Mouse (Mus musculus): ENCODE measurements around the gene Epb41l5. TPM values are rescaled to one million over a fixed set of nuclear protein-coding genes. Genes with fewer than 3 reads are reported as not detected.

The Epb41l5 gene
- polyA plus RNA-seq, 1 experiment from 2014 or later, result 25.7 TPM

DNA sequence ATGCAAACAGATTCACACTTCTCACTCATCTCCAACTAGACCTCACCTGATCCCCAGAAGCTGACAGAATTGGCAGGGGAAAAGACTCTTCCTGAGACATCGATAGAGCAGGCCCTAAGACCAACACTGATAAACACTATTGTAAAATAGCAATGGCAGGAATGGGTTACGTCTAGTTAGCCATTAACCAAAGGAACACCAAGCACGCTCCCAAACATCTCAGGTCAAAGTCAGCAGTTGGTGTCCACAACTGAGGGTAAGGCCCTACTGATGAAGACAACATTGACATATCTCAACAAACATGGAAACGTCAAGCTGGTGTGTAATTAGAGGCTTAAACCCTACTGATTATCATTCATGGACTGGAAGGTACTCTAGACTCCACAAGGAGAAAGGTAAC lies 83.3 kb downstream of the Epb41l5 start:
- Histone ChIP-seq H3K4me1 (no peaks in the 10 kb centered on the region), H3K27ac (replicated peaks) (no peak overlapping the region), H3K9me3 (no peaks in the 10 kb centered on the region), H3K4me3 (no peak overlapping the region), H3K36me3 (replicated peaks) (peaks cover 45% of the 10 kb centered on the region), H3K27me3 (replicated peaks; ENCODE audit: low read depth, poor library complexity, severe bottlenecking) (no peaks in the 10 kb centered on the region)
- DNase-seq (ENCODE audit: low spot score), result no peak
- 93% methylated on average over 4 of the region's 4 CpGs for WGBS

DNA sequence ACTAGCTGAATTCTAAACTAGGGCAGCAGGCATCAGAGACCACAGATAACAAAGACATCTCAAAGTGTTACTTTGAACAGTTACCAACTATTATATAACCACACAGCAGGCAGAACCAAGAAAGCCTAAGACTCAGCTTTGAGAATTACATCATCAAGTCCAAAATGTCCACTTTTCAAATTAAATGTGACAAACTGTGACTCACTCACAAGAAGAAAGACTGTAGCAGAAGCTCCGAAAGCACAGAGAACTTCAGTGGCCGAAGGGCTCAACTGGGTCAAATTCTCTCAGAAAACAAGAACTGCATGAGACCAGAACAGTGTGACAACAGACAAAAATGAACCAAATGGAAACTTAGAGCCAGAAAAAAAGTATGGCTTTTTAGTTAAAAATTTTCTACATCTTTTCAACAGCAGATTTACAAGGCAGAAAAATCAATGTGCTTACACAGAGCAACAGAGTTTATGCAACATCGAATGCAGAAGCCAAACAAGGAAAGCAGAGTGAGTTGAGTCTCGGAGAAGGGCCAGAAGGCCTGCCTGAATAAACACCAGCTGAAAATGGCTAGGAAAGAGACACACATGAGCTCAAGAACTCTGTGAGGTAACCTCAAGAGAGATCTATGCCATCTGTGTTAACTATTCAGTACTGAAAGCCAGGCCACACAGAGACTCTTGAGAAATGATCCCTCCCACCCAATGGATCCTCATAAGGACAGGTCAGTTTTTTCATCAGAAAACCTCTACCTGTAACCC lies 91.0 kb downstream of the Epb41l5 start:
- H3K4me3 ChIP-seq, result no peak overlapping the region
- no peak overlapping the region for H3K27ac ChIP-seq (replicated peaks)
- H3K27me3 ChIP-seq (replicated peaks; ENCODE audit: low read depth, poor library complexity, severe bottlenecking), result no peaks in the 10 kb centered on the region
- H3K4me1 ChIP-seq, result no peaks in the 10 kb centered on the region
- H3K9me3 ChIP-seq, result no peaks in the 10 kb centered on the region
- H3K36me3 ChIP-seq (replicated peaks), result peaks cover 44% of the 10 kb centered on the region
- no peak for DNase-seq (ENCODE audit: low spot score)
- 90% methylated on average over 4 of the region's 4 CpGs for WGBS

- H3K36me3 ChIP-seq (replicated peaks), result peaks cover 32% of the 10 kb centered on the region
- H3K4me3 ChIP-seq, result no peak overlapping the region
- no peak for DNase-seq (ENCODE audit: low spot score)
- no peaks in the 10 kb centered on the region for H3K9me3 ChIP-seq
- 84% methylated on average over 5 of the region's 5 CpGs for WGBS
- no peaks in the 10 kb centered on the region for H3K4me1 ChIP-seq
- no peaks in the 10 kb centered on the region for H3K27me3 ChIP-seq (replicated peaks; ENCODE audit: low read depth, poor library complexity, severe bottlenecking)
- H3K27ac ChIP-seq (replicated peaks), result no peak overlapping the region
Measured at GRCm38 (mm10) chr1:119555651-119556050, 93.1 kb downstream of the Epb41l5 start.

DNA sequence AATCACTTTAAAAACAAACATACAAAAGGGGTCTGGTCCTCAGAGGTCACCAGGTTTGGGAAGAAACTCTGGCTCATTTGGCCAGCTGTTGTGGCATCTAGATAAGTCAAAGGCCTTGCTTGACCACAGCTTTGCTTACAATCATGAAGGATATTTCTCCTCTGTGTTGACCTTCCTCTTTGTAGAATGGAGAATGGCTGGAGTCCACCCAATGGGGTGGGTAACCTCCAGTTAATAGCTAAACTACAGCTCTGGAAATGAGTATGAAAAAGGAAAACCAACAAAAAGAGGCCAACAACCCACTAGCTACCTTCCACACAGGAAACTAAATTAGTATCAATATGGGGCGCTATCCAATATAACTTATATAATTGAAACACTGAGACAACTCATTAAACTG lies 97.1 kb downstream of the Epb41l5 start:
- no peak overlapping the region for H3K4me3 ChIP-seq
- H3K27ac ChIP-seq (replicated peaks), result no peak overlapping the region
- DNase-seq (ENCODE audit: low spot score), result no peak
- WGBS, result 98% methylated on average over 1 of the region's 1 CpGs
- H3K4me1 ChIP-seq, result no peaks in the 10 kb centered on the region
- no peaks in the 10 kb centered on the region for H3K27me3 ChIP-seq (replicated peaks; ENCODE audit: low read depth, poor library complexity, severe bottlenecking)
- no peaks in the 10 kb centered on the region for H3K9me3 ChIP-seq
- peaks cover 38% of the 10 kb centered on the region for H3K36me3 ChIP-seq (replicated peaks)

DNA sequence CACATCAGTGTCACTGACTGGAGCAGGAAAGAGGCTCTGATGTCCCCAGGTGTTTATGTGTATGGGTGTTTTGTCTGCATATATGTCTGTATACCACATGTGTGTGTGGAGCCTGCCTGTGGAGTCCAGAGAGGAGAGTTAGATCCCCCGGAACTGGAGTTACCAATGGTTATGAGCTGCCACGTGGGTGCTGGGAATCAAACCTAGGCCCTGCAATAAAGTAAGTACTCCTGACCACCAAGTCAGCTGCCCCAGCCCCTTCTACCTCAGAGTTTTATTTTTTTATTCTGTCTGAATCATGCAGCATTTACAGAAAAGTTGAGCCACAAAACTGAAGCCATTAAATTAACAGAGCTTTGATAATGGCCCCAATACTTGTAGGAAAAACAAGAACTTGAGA lies 98.7 kb downstream of the Epb41l5 start:
- WGBS, result 91% methylated on average over 2 of the region's 2 CpGs
- H3K36me3 ChIP-seq (replicated peaks), result peaks cover 48% of the 10 kb centered on the region

GRCm38 (mm10) chr1:119549327-119549689 lies 99.5 kb downstream of the Epb41l5 start:
- no peak for DNase-seq (ENCODE audit: low spot score)
- Histone ChIP-seq H3K9me3 (no peaks in the 10 kb centered on the region), H3K36me3 (replicated peaks) (peaks cover 44% of the 10 kb centered on the region), H3K4me1 (no peaks in the 10 kb centered on the region), H3K4me3 (no peak overlapping the region), H3K27ac (replicated peaks) (no peak overlapping the region), H3K27me3 (replicated peaks; ENCODE audit: low read depth, poor library complexity, severe bottlenecking) (no peaks in the 10 kb centered on the region)
- WGBS, result 91% methylated on average over 7 of the region's 7 CpGs

More for the DNA sequence above, 98.7 kb downstream of the Epb41l5 start:
- Histone ChIP-seq H3K27me3 (replicated peaks; ENCODE audit: low read depth, poor library complexity, severe bottlenecking) (no peaks in the 10 kb centered on the region), H3K27ac (replicated peaks) (no peak overlapping the region), H3K4me3 (no peak overlapping the region), H3K4me1 (no peaks in the 10 kb centered on the region), H3K9me3 (no peaks in the 10 kb centered on the region)
- no peak for DNase-seq (ENCODE audit: low spot score)

DNA sequence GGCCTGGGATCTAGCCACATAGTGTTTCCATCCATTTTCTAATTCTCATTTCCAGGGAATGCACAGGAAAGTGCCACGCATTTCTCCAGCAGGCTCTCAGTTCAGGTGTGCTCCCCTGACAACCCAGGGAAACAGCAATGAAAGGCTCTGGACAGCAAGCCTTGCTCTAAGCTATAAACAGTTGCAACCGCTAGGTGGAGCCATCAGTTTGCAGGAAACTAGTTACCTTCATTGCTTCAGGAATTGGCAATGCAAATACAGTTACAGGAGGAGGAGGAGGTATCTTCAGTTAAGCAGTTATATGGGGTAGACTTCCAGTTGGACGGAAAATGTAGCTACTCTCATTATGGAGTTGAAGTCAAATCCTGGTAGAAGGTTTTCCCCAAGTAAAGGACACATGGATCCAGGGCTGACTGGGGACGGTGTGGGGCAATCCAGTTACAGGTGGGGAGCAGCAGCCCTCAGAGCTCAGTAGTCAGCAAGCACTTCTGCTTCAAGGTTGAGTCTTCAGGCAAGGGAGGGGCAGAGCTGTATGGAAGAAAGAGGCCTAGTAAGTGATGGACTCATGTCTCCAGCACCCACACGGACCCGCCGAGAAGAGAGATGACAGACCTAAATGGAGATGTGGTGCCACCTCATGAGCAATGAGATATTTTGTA lies 100.0 kb downstream of the Epb41l5 start:
- no peaks in the 10 kb centered on the region for H3K27me3 ChIP-seq (replicated peaks; ENCODE audit: low read depth, poor library complexity, severe bottlenecking)
- 67% methylated on average over 7 of the region's 7 CpGs for whole genome bisulfite sequencing
- H3K36me3 ChIP-seq (replicated peaks), result peaks cover 44% of the 10 kb centered on the region

GRCm38 (mm10) chr1:119546490-119546889 lies 102.3 kb downstream of the Epb41l5 start:
- peaks cover 51% of the 10 kb centered on the region for H3K36me3 ChIP-seq (replicated peaks)

More for the DNA sequence above, 100.0 kb downstream of the Epb41l5 start:
- Histone ChIP-seq H3K27ac (replicated peaks) (no peak overlapping the region), H3K4me3 (no peak overlapping the region), H3K9me3 (no peaks in the 10 kb centered on the region), H3K4me1 (no peaks in the 10 kb centered on the region)
- DNase-seq (ENCODE audit: low spot score), result peak; percentile 67

GRCm38 (mm10) chr1:119545671-119546070 lies 103.1 kb downstream of the Epb41l5 start:
- H3K27me3 ChIP-seq (replicated peaks; ENCODE audit: low read depth, poor library complexity, severe bottlenecking), result no peaks in the 10 kb centered on the region
- DNase-seq (ENCODE audit: low spot score), result no peak
- peaks cover 8% of the 10 kb centered on the region; the same call in 1 of the 2 replicates for H3K4me1 ChIP-seq
- no peak overlapping the region for H3K4me3 ChIP-seq
- peaks cover 49% of the 10 kb centered on the region for H3K36me3 ChIP-seq (replicated peaks)
- no peaks in the 10 kb centered on the region for H3K9me3 ChIP-seq
- no peak overlapping the region for H3K27ac ChIP-seq (replicated peaks)
- 90% methylated on average over 4 of the region's 4 CpGs for WGBS

More at GRCm38 (mm10) chr1:119546490-119546889, 102.3 kb downstream of the Epb41l5 start:
- H3K4me1 ChIP-seq, result peaks cover under 1% of the 10 kb centered on the region; the same call in 1 of the 2 replicates
- no peaks in the 10 kb centered on the region for H3K27me3 ChIP-seq (replicated peaks; ENCODE audit: low read depth, poor library complexity, severe bottlenecking)
- H3K27ac ChIP-seq (replicated peaks), result no peak overlapping the region
- WGBS, result 81% methylated on average over 3 of the region's 3 CpGs
- no peaks in the 10 kb centered on the region for H3K9me3 ChIP-seq
- no peak for DNase-seq (ENCODE audit: low spot score)
- H3K4me3 ChIP-seq, result no peak overlapping the region

DNA sequence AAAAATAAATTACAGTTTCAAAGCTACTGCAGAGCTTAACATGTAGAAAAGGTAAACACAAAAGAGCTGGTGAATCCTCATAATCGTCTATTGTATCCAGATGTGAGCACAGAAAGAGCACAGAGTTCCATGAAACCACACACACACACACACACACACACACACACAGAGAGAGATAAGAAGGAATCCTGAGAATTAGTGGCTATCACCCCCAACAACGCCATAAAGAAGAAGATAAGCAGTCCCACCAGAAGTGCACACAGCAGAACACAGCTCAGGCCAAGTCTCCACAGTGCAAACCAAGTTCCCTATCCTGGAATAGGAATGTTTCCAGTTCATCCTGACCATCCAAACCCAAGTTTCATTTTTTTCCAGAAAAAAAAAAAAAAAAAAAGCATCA lies 103.6 kb downstream of the Epb41l5 start:
- peaks cover 49% of the 10 kb centered on the region for H3K36me3 ChIP-seq (replicated peaks)
- 86% methylated on average over 2 of the region's 2 CpGs for WGBS
- no peak overlapping the region for H3K27ac ChIP-seq (replicated peaks)
- no peaks in the 10 kb centered on the region for H3K9me3 ChIP-seq
- peaks cover 8% of the 10 kb centered on the region; the same call in 1 of the 2 replicates for H3K4me1 ChIP-seq
- no peaks in the 10 kb centered on the region for H3K27me3 ChIP-seq (replicated peaks; ENCODE audit: low read depth, poor library complexity, severe bottlenecking)
- no peak overlapping the region for H3K4me3 ChIP-seq
- no peak for DNase-seq (ENCODE audit: low spot score)

DNA sequence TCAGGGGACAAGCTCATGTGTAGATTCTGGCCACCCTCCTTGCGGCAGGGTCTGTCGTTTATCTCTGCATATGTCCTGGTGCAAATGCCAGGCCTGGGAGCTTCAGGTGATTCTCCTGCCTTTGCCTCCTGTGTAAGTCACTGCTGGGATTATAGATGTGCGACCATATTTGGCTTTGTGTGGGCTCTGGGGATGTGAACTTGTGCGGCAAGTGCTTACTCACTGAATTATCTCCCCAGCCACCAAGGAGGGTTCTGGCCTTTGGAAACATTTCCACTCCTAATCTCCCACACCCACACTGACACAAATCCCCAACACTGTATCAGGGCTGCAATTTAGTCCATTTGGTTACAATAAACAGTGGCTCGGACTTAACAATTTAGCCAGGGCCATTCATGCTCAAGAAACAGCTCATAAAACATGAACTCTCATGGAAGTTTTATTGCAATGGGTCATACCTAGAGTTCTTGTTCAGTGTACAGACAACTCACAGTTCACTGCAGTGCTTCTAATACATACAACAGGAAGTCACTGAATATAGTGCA lies 104.1 kb downstream of the Epb41l5 start:
- peaks cover 49% of the 10 kb centered on the region for H3K36me3 ChIP-seq (replicated peaks)
- DNase-seq (ENCODE audit: low spot score), result no peak

GRCm38 (mm10) chr1:119543316-119543715 lies 105.5 kb downstream of the Epb41l5 start:
- Histone ChIP-seq H3K27me3 (replicated peaks; ENCODE audit: low read depth, poor library complexity, severe bottlenecking) (no peaks in the 10 kb centered on the region), H3K4me1 (peaks cover 8% of the 10 kb centered on the region; the same call in 1 of the 2 replicates), H3K9me3 (no peaks in the 10 kb centered on the region), H3K36me3 (replicated peaks) (peaks cover 41% of the 10 kb centered on the region), H3K27ac (replicated peaks) (no peak overlapping the region), H3K4me3 (no peak overlapping the region)
- WGBS, result 89% methylated on average over 6 of the region's 6 CpGs
- no peak for DNase-seq (ENCODE audit: low spot score)

More for the DNA sequence above, 104.1 kb downstream of the Epb41l5 start:
- no peaks in the 10 kb centered on the region for H3K27me3 ChIP-seq (replicated peaks; ENCODE audit: low read depth, poor library complexity, severe bottlenecking)
- 91% methylated on average over 5 of the region's 5 CpGs for WGBS
- no peaks in the 10 kb centered on the region for H3K9me3 ChIP-seq
- H3K4me3 ChIP-seq, result no peak overlapping the region
- H3K4me1 ChIP-seq, result peaks cover 8% of the 10 kb centered on the region; the same call in 1 of the 2 replicates
- no peak overlapping the region for H3K27ac ChIP-seq (replicated peaks)
